Mouse (Mus musculus): ENCODE results near the gene Sdf2. TPM values are rescaled to one million over a fixed set of nuclear protein-coding genes. Genes with fewer than 3 reads are reported as not detected.

Sdf2 gene
- polyA plus RNA-seq, 1 experiment = 125 TPM

DNA sequence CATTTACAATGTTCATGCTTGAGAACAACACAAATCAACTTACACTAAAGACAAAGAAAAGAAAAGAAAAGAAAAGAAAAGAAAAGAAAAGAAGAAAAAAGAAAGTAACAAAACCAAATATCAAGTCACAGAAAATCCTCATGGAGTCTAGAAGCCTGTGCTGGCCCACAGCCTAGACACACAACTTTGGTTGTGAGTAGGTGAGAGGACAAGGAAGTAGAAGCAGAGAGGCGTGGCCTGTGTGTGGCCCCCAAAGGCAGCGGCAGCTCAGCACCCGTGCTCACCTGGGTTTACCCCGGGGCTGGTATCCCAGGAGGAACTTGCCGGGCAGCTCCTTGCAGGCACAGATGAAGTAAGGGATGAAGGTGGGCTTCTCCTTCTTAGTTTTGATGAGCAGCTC, 34.0 kb upstream of the Sdf2 start:
- Histone ChIP-seq H3K27ac (ENCODE audit: insufficient read depth, low read depth, low read length) (no peak overlapping the region), H3K4me1 (ENCODE audit: control insufficient read depth, insufficient read depth, insufficient read length, low read length) (no peaks in the 10 kb centered on the region), H3K36me3 (ENCODE audit: control insufficient read depth, insufficient read depth, low read length) (peaks cover 89% of the 10 kb centered on the region), H3K4me3 (ENCODE audit: low read depth, low read length) (no peak overlapping the region), H3K27me3 (ENCODE audit: control insufficient read depth, insufficient read depth, low read length) (no peaks in the 10 kb centered on the region)
- 65% methylated on average over 5 of the region's 5 CpGs for WGBS
- TF ChIP-seq POLR2A (IDR thresholded peaks at IDR 0.05; ENCODE audit: low read depth, low read length) = no peak
- no peak for TF ChIP-seq CTCF (IDR thresholded peaks at IDR 0.05; ENCODE audit: extremely low read depth, insufficient read length, insufficient replicate concordance, low read depth, low read length)

DNA sequence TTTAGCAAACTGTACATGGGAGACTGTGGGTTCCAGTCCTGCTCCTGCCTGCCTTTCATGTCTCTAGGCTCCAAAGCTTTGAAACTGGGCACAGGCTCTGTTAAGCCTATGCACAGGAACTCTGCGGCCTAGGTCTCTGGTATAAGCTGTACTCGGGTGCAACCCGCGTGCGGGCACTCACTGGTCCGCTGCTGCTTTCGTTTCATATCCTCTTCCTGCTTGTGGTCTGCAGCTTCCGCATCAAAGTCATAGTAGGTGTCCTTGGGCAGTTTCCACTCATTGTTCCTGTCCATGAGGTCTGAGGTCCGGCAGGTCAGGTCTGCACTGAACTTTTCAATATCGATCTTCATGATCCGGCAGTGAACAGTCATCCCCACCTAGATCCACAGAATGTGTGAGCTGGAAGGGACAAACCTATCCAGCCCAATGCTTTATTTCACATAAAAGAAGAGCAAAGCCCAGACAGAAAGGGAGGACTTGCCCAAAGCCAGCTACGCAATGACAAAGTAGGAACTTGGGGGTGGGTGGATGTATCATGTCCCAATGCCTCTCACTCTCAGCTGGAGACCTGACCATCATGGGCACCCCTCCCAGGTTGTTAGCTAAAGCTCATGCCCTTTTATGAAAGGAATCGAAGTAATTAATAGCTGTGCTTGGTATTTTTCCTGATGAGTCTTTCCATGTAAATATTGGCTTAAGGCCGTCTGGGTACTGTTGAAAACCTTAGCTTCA, 32.3 kb upstream of the Sdf2 start:
- Histone ChIP-seq H3K27me3 (ENCODE audit: control insufficient read depth, insufficient read depth, low read length) (no peaks in the 10 kb centered on the region), H3K4me3 (ENCODE audit: low read depth, low read length) (no peak overlapping the region), H3K27ac (ENCODE audit: insufficient read depth, low read depth, low read length) (no peak overlapping the region), H3K36me3 (ENCODE audit: control insufficient read depth, insufficient read depth, low read length) (peaks cover 86% of the 10 kb centered on the region), H3K4me1 (ENCODE audit: control insufficient read depth, insufficient read depth, insufficient read length, low read length) (no peaks in the 10 kb centered on the region)
- WGBS = 87% methylated on average over 14 of the region's 14 CpGs
- TF ChIP-seq POLR2A (IDR thresholded peaks at IDR 0.05; ENCODE audit: low read depth, low read length) (no peak), CTCF (IDR thresholded peaks at IDR 0.05; ENCODE audit: extremely low read depth, insufficient read length, insufficient replicate concordance, low read depth, low read length) (no peak)

DNA sequence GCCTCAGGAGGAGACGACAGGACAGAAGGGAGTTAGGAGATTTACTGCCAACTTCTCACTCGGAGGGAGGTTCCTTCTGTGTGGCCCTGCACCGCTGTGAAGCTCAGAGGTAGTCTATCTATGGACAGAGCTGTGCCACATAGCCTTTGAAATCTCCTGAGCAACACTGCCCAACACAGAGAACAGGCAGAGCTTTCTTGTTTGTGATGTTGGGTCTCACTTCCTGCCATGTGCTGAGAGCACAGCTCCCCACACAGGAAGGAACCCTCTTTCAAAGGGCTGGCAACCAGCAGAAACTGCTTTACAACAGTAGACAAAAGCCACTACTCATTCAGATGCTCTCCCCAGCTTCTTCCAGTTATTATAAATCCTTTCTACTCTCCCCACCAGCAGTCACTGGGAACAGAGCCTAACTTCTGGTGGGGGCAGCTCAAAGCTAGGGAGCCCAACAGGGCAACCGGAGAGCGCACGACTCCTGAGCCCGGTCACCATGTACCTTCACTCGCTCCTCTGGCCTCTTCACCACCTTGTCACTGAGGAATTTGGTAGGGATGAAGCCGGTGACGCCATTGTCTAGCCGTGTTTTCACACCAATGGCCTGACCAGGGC, 29.7 kb upstream of the Sdf2 start:
- no peak overlapping the region for H3K27ac ChIP-seq (ENCODE audit: insufficient read depth, low read depth, low read length)
- WGBS = 90% methylated on average over 11 of the region's 11 CpGs
- no peaks in the 10 kb centered on the region for H3K27me3 ChIP-seq (ENCODE audit: control insufficient read depth, insufficient read depth, low read length)
- H3K4me1 ChIP-seq (ENCODE audit: control insufficient read depth, insufficient read depth, insufficient read length, low read length) = no peaks in the 10 kb centered on the region
- H3K4me3 ChIP-seq (ENCODE audit: low read depth, low read length) = no peak overlapping the region
- H3K36me3 ChIP-seq (ENCODE audit: control insufficient read depth, insufficient read depth, low read length) = peaks cover 83% of the 10 kb centered on the region
- no peak for TF ChIP-seq POLR2A (IDR thresholded peaks at IDR 0.05; ENCODE audit: low read depth, low read length)
- no peak for TF ChIP-seq CTCF (IDR thresholded peaks at IDR 0.05; ENCODE audit: extremely low read depth, insufficient read length, insufficient replicate concordance, low read depth, low read length)

DNA sequence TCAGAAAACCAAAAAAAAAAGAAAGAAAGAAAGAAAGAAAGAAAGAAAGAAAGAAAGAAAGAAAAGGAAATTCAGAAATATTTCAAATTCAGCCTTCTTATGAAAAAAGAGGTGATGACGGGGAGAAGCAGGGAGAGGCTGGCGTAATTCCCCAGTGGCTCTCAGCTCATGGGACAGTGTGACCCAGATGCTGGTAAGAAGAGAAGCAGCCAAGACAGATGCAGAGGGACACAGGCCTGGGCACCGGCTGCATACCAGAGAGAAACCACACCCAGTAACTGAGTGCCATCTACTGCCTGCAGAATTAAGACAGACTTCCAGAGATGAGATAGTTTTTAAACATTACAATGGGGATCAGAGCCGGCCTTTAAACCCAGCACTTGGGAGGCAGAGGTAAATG, 22.0 kb upstream of the Sdf2 start:
- WGBS = 89% methylated on average over 4 of the region's 4 CpGs
- Histone ChIP-seq H3K36me3 (ENCODE audit: control insufficient read depth, insufficient read depth, low read length) (peaks cover 92% of the 10 kb centered on the region), H3K4me3 (ENCODE audit: low read depth, low read length) (no peak overlapping the region), H3K27me3 (ENCODE audit: control insufficient read depth, insufficient read depth, low read length) (no peaks in the 10 kb centered on the region), H3K27ac (ENCODE audit: insufficient read depth, low read depth, low read length) (no peak overlapping the region), H3K4me1 (ENCODE audit: control insufficient read depth, insufficient read depth, insufficient read length, low read length) (no peaks in the 10 kb centered on the region)
- TF ChIP-seq CTCF (IDR thresholded peaks at IDR 0.05; ENCODE audit: extremely low read depth, insufficient read length, insufficient replicate concordance, low read depth, low read length) = no peak
- no peak for TF ChIP-seq POLR2A (IDR thresholded peaks at IDR 0.05; ENCODE audit: low read depth, low read length)

DNA sequence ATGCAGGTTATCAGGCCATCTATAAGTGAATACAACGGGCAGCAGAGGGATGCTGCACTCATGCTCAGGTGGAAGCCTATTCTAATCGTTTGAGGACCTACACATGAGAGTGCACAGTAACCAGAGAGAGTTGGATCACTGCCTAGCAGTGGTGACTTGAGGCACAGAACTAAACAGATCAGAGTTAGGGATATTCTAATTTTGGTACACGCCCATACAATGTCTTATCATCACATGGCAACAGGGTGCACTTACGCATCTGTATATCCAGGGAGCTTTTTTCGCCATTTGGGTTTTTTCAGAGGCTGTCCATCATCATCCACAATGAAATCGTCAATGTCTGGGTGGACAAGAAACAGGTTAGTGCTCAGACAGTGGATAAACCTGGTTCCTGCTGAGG, 14.0 kb upstream of the Sdf2 start:
- Histone ChIP-seq H3K4me3 (ENCODE audit: low read depth, low read length) (no peak overlapping the region), H3K4me1 (ENCODE audit: control insufficient read depth, insufficient read depth, insufficient read length, low read length) (no peaks in the 10 kb centered on the region), H3K36me3 (ENCODE audit: control insufficient read depth, insufficient read depth, low read length) (peaks cover 74% of the 10 kb centered on the region), H3K27ac (ENCODE audit: insufficient read depth, low read depth, low read length) (no peak overlapping the region), H3K27me3 (ENCODE audit: control insufficient read depth, insufficient read depth, low read length) (no peaks in the 10 kb centered on the region)
- TF ChIP-seq POLR2A (IDR thresholded peaks at IDR 0.05; ENCODE audit: low read depth, low read length) = no peak
- TF ChIP-seq CTCF (IDR thresholded peaks at IDR 0.05; ENCODE audit: extremely low read depth, insufficient read length, insufficient replicate concordance, low read depth, low read length) = no peak
- WGBS = 89% methylated on average over 6 of the region's 6 CpGs

DNA sequence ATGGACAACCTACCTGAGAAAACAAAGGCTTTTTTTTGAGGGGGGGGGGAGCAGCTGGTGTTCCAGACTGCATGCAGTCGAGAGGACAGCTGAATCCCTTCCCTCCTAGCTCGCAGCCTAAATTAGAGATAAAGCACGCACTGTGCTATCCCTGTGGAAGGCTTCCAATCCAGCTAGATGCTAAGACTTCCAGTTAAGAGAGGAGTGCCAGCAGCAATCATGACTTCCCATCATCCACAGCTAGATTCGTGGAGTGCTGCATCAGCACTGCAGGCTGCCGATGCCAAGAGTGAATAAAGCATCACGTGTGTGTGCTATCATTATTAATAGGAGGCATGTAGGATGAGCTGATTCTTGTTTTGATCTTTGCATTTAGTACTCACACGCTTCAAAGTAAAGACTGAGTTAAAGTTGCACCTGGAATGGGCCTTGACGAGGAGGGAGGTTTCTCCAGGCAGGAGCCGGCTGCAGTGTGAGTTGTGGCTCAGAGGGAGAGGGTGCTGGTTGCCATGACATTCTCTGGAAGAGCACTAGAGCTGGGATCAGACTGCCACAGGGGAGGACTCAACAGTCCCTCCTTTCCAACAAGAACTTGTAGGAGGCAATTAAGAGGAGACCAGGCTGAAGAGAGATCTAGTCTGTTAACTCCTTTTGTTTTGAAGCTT, 5.2 kb upstream of the Sdf2 start:
- Histone ChIP-seq H3K4me3 (ENCODE audit: low read depth, low read length) (no peak overlapping the region), H3K36me3 (ENCODE audit: control insufficient read depth, insufficient read depth, low read length) (peaks cover 12% of the 10 kb centered on the region), H3K27ac (ENCODE audit: insufficient read depth, low read depth, low read length) (no peak overlapping the region), H3K27me3 (ENCODE audit: control insufficient read depth, insufficient read depth, low read length) (no peaks in the 10 kb centered on the region), H3K4me1 (ENCODE audit: control insufficient read depth, insufficient read depth, insufficient read length, low read length) (peaks cover 3% of the 10 kb centered on the region; the same call in 1 of the 2 replicates)
- WGBS = 76% methylated on average over 9 of the region's 9 CpGs
- TF ChIP-seq POLR2A (IDR thresholded peaks at IDR 0.05; ENCODE audit: low read depth, low read length) (no peak), CTCF (IDR thresholded peaks at IDR 0.05; ENCODE audit: extremely low read depth, insufficient read length, insufficient replicate concordance, low read depth, low read length) (no peak)

DNA sequence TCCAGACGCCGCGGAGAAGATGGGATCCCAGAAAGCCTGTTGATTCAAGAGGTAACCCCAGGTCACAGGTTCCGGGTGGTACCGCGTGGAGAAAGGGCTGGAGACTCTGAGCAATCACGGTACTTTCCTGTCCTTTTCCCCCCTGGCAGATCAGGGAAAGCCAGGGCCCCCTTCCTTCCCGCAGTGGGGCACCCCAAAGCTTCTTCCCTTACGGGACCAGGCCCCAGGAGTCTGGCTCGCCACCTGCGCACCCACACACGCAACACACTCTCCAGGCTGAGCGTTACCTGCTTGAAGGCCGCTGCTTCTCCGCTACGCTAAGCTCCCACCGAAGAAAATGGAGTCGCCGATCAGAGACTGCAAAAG, 302 bp upstream of the Sdf2 start:
- Histone ChIP-seq H3K36me3 (ENCODE audit: control insufficient read depth, insufficient read depth, low read length) (peaks cover 4% of the 10 kb centered on the region; the same call in 1 of the 2 replicates), H3K27me3 (ENCODE audit: control insufficient read depth, insufficient read depth, low read length) (no peaks in the 10 kb centered on the region), H3K4me3 (ENCODE audit: low read depth, low read length) (peak overlapping the region; percentile 83), H3K27ac (ENCODE audit: insufficient read depth, low read depth, low read length) (peak overlapping the region; percentile 97), H3K4me1 (ENCODE audit: control insufficient read depth, insufficient read depth, insufficient read length, low read length) (peaks cover 8% of the 10 kb centered on the region; the same call in 1 of the 2 replicates)
- TF ChIP-seq POLR2A (IDR thresholded peaks at IDR 0.05; ENCODE audit: low read depth, low read length) = no peak
- no peak for TF ChIP-seq CTCF (IDR thresholded peaks at IDR 0.05; ENCODE audit: extremely low read depth, insufficient read length, insufficient replicate concordance, low read depth, low read length)
- under 1% methylated on average over 19 of the region's 19 CpGs for WGBS
